Mouse (Mus musculus): Measurements from ENCODE around the gene Iffo2.
"Not testable (repeated sequence)": the region's sequence is repeated elsewhere in the genome, so short reads cannot be mapped to it uniquely, and the experiment has no call there.

Iffo2 gene

GRCm38 (mm10) chr4:139530248-139530647, at the start of gene Iffo2:
Iffo2 (plus strand) TSS chr4:139530548.
- not testable (repeated sequence) for DNase-seq (ENCODE audit: low spot score)

GRCm38 (mm10) chr4:139481400-139481799, 48.9 kb upstream of the Iffo2 start:
- no peak for DNase-seq (ENCODE audit: low spot score)

GRCm38 (mm10) chr4:139483461-139484105, 46.8 kb upstream of the Iffo2 start:
- no peak for DNase-seq (ENCODE audit: low spot score)

- DNase-seq (ENCODE audit: low spot score), result no peak
Observed at GRCm38 (mm10) chr4:139484496-139484895, 45.9 kb upstream of the Iffo2 start.

GRCm38 (mm10) chr4:139487085-139487484, 43.3 kb upstream of the Iffo2 start:
- no peak for DNase-seq (ENCODE audit: low spot score)

- no peak for DNase-seq (ENCODE audit: low spot score)
Observed at GRCm38 (mm10) chr4:139488325-139488724, 42.0 kb upstream of the Iffo2 start.

- no peak for DNase-seq (ENCODE audit: low spot score)
Observed at GRCm38 (mm10) chr4:139489946-139490345, 40.4 kb upstream of the Iffo2 start.

- DNase-seq (ENCODE audit: low spot score), result peak; percentile 22
Observed at GRCm38 (mm10) chr4:139490413-139491055, 39.8 kb upstream of the Iffo2 start.

GRCm38 (mm10) chr4:139491541-139492170, 38.7 kb upstream of the Iffo2 start:
- DNase-seq (ENCODE audit: low spot score), result no peak

- no peak for DNase-seq (ENCODE audit: low spot score)
Observed at GRCm38 (mm10) chr4:139492258-139492833, 38.0 kb upstream of the Iffo2 start.

GRCm38 (mm10) chr4:139493227-139494025, 36.9 kb upstream of the Iffo2 start:
- DNase-seq (ENCODE audit: low spot score), result peak; percentile 64

- no peak for DNase-seq (ENCODE audit: low spot score)
Observed at GRCm38 (mm10) chr4:139500814-139501213, 29.5 kb upstream of the Iffo2 start.

- no peak for DNase-seq (ENCODE audit: low spot score)
Observed at GRCm38 (mm10) chr4:139501702-139502101, 28.6 kb upstream of the Iffo2 start.

- no peak for DNase-seq (ENCODE audit: low spot score)
Observed at GRCm38 (mm10) chr4:139503919-139504318, 26.4 kb upstream of the Iffo2 start.

GRCm38 (mm10) chr4:139505716-139506115, 24.6 kb upstream of the Iffo2 start:
- no peak for DNase-seq (ENCODE audit: low spot score)

GRCm38 (mm10) chr4:139506727-139507126, 23.6 kb upstream of the Iffo2 start:
- DNase-seq (ENCODE audit: low spot score), result no peak

- DNase-seq (ENCODE audit: low spot score), result no peak
Observed at GRCm38 (mm10) chr4:139509069-139509468, 21.3 kb upstream of the Iffo2 start.

GRCm38 (mm10) chr4:139511557-139511956, 18.8 kb upstream of the Iffo2 start:
- DNase-seq (ENCODE audit: low spot score), result no peak

- no peak for DNase-seq (ENCODE audit: low spot score)
Observed at GRCm38 (mm10) chr4:139512985-139513384, 17.4 kb upstream of the Iffo2 start.

- DNase-seq (ENCODE audit: low spot score), result no peak
Observed at GRCm38 (mm10) chr4:139519221-139519620, 11.1 kb upstream of the Iffo2 start.

GRCm38 (mm10) chr4:139521926-139522325, 8.4 kb upstream of the Iffo2 start:
- DNase-seq (ENCODE audit: low spot score), result no peak

- DNase-seq (ENCODE audit: low spot score), result no peak
Observed at GRCm38 (mm10) chr4:139526475-139526874, 3.9 kb upstream of the Iffo2 start.

Data from lung, postnatal 25 days (tissue).